8 mouse cellular contexts compared by ENCODE assay signal in genomic region chr1:180422076-180422828, GRCm38 (mm10).
DNase-seq lines count a peak whose midpoint lies in the region; ATAC-seq lines count a peak whose summit lies in the region.

No protein-coding gene starts in this region.

- DNase-seq in 416B (ENCODE audit: low read depth): peak; percentile 69
- DNase-seq in adrenal gland, postnatal 14 days: peak; percentile 90
- peak; percentile 73 for DNase-seq in embryonic facial prominence, embryonic 10.5 days (ENCODE audit: low spot score)
- DNase-seq in heart, adult 8-10 months (ENCODE audit: low spot score): peak; percentile 83
- peak; percentile 72 to 78 for DNase-seq in kidney, adult 8-10 months
- DNase-seq in liver, embryonic 11.5 days (ENCODE audit: low spot score): no peak
- DNase-seq in naive thymus-derived CD4-positive, alpha-beta T cell, adult 2 months (ENCODE audit: low read depth): peak; percentile 83

- no peak overlapping the region for H3K4me2 ChIP-seq in liver, embryonic 11.5 days
- no peak overlapping the region for H3K4me2 ChIP-seq in stomach, embryonic 14.5 days (replicated peaks; ENCODE audit: low read depth, low read length)

- no peak overlapping the region for H3K9ac ChIP-seq in liver, embryonic 11.5 days (ENCODE audit: low read depth, low read length)
- H3K9ac ChIP-seq in stomach, embryonic 14.5 days (replicated peaks; ENCODE audit: low read depth, low read length): no peak overlapping the region

- no peaks in the 10 kb centered on the region for H3K27me3 ChIP-seq in embryonic facial prominence, embryonic 10.5 days (replicated peaks; ENCODE audit: low read depth, poor library complexity, severe bottlenecking)
- no peaks in the 10 kb centered on the region for H3K27me3 ChIP-seq in liver, embryonic 11.5 days (replicated peaks; ENCODE audit: control insufficient read depth, insufficient read depth, low read length)
- no peaks in the 10 kb centered on the region for H3K27me3 ChIP-seq in stomach, embryonic 14.5 days (ENCODE audit: control insufficient read depth, insufficient read depth, low read length)

- peak; percentile 22; the same call in 1 of the 2 replicates for ATAC-seq in liver, embryonic 11.5 days (replicated peaks; ENCODE audit: low FRiP score)
- peak; percentile 40; the same call in 1 of the 2 replicates for ATAC-seq in stomach, embryonic 14.5 days (ENCODE audit: insufficient number of reproducible peaks, insufficient read depth, low FRiP score, low read depth)

- peaks cover 25% of the 10 kb centered on the region for H3K36me3 ChIP-seq in embryonic facial prominence, embryonic 10.5 days (replicated peaks)
- H3K36me3 ChIP-seq in liver, embryonic 11.5 days (ENCODE audit: control insufficient read depth, insufficient read depth, low read length): peaks cover 3% of the 10 kb centered on the region
- peaks cover 30% of the 10 kb centered on the region; the same call in 1 of the 2 replicates for H3K36me3 ChIP-seq in stomach, embryonic 14.5 days (ENCODE audit: control insufficient read depth, insufficient read depth, low read length)

- H3K27ac ChIP-seq in embryonic facial prominence, embryonic 10.5 days (replicated peaks): 0 out of 2 replicates have a peak overlapping the region, but pooled peaks have one; percentile 40
- H3K27ac ChIP-seq in liver, embryonic 11.5 days (ENCODE audit: low read depth, low read length): no peak overlapping the region
- no peak overlapping the region for H3K27ac ChIP-seq in stomach, embryonic 14.5 days (ENCODE audit: low read length)

- H3K4me3 ChIP-seq in embryonic facial prominence, embryonic 10.5 days: no peak overlapping the region
- H3K4me3 ChIP-seq in liver, embryonic 11.5 days (ENCODE audit: low read depth, low read length): no peak overlapping the region
- H3K4me3 ChIP-seq in stomach, embryonic 14.5 days (ENCODE audit: low read depth, low read length): no peak overlapping the region

- H3K9me3 ChIP-seq in embryonic facial prominence, embryonic 10.5 days: no peaks in the 10 kb centered on the region
- no peaks in the 10 kb centered on the region for H3K9me3 ChIP-seq in liver, embryonic 11.5 days (ENCODE audit: control insufficient read depth, low read length)
- H3K9me3 ChIP-seq in stomach, embryonic 14.5 days (ENCODE audit: control insufficient read depth, low read depth, low read length): no peaks in the 10 kb centered on the region

- H3K4me1 ChIP-seq in embryonic facial prominence, embryonic 10.5 days: peaks cover 37% of the 10 kb centered on the region
- 0 out of 2 replicates have a peak, but pooled peaks cover 2% of the 10 kb centered on the region for H3K4me1 ChIP-seq in liver, embryonic 11.5 days (replicated peaks; ENCODE audit: control insufficient read depth, insufficient read depth, low read length)
- peaks cover 14% of the 10 kb centered on the region for H3K4me1 ChIP-seq in stomach, embryonic 14.5 days (ENCODE audit: control insufficient read depth, insufficient read depth, low read length)

- 39% methylated on average over 11 of the region's 11 CpGs for WGBS in embryonic facial prominence, embryonic 10.5 days
- WGBS in liver, embryonic 11.5 days: 44% methylated on average over 11 of the region's 11 CpGs
- 29% methylated on average over 11 of the region's 11 CpGs for WGBS in stomach, embryonic 14.5 days
